Mouse (Mus musculus) intestine, postnatal 0 days (tissue): ENCODE data around the gene Sec24a. TPM values are rescaled to one million over a fixed set of nuclear protein-coding genes. Genes with fewer than 3 reads are reported as not detected.

Experiments
- ATAC-seq: fragments of 200-750 bp; cut with Nextera tagmentation; 2 replicates; pipeline ENCODE4 v1.8.0; 2017; ENCODE audit warnings: mild to moderate bottlenecking, moderate TSS enrichment, moderate library complexity
- H3K27ac ChIP-seq: fragments of 300-500 bp; sonication (generic); 2 replicates; pipeline ENCODE4 v1.5.1; 2014; ENCODE audit warnings: mild to moderate bottlenecking, low read depth, low read length, moderate library complexity
- H3K27me3 ChIP-seq: fragments of 300-500 bp; sonication (generic); replicated peaks from 2 replicates; pipeline ENCODE4 v1.6.1; 2014; ENCODE audit warnings: low read length, mixed read lengths; ENCODE audit not compliant: control insufficient read depth, insufficient read depth
- H3K36me3 ChIP-seq: fragments of 300-500 bp; sonication (generic); 2 replicates; pipeline ENCODE4 v1.6.1; 2014; ENCODE audit warnings: mild to moderate bottlenecking, moderate library complexity; ENCODE audit not compliant: control insufficient read depth, insufficient read depth
- H3K4me1 ChIP-seq: fragments of 300-500 bp; sonication (generic); replicated peaks from 2 replicates; pipeline ENCODE4 v1.6.1; 2014; ENCODE audit warnings: antibody characterized with exemption, low read length, mixed read lengths; ENCODE audit not compliant: control insufficient read depth, insufficient read depth
- H3K4me2 ChIP-seq: fragments of 300-500 bp; sonication (generic); replicated peaks from 2 replicates; pipeline ENCODE4 v1.6.1; 2014; ENCODE audit warnings: low read depth, mild to moderate bottlenecking, moderate library complexity
- H3K4me3 ChIP-seq: fragments of 300-500 bp; sonication (generic); 2 replicates; pipeline ENCODE4 v1.5.1; 2014; ENCODE audit warnings: low read depth, low read length
- H3K9ac ChIP-seq: fragments of 300-500 bp; sonication (generic); 2 replicates; pipeline ENCODE4 v1.6.1; 2014; ENCODE audit warnings: mild to moderate bottlenecking, low read depth, low read length
- H3K9me3 ChIP-seq: fragments of 300-500 bp; sonication (generic); 2 replicates; pipeline ENCODE4 v1.6.1; 2016; ENCODE audit warnings: mixed run types; ENCODE audit not compliant: control insufficient read depth
- CTCF ChIP-seq: sonication (generic); IDR thresholded peaks from 2 replicates; pipeline ENCODE4 v1.5.1; 2016; ENCODE audit warnings: low read depth, mild to moderate bottlenecking, control low read depth, antibody characterized with exemption, moderate library complexity
- WGBS: fragments of 180-500 bp; shearing (Covaris S2); extraction: QIAGEN DNeasy Blood & Tissue Kit; methylation state at CpG from one replicate; pipeline ENCODE4 v1.1.7; 2014; 5-methylcytosine and 5-hydroxymethylcytosine counted together
- polyA plus RNA-seq: library from polyadenylated mRNA; unstranded; fragments of >200 nt; fragmentation: Nextera tagmentation; extraction: Ambion mirVana; gene quantifications from 2 replicates; pipeline ENCODE4 v1.2.1, GENCODE M21; 2015

Gene Sec24a
- polyA plus RNA-seq, 1 experiment from 2014 or later: 47.1 TPM

DNA sequence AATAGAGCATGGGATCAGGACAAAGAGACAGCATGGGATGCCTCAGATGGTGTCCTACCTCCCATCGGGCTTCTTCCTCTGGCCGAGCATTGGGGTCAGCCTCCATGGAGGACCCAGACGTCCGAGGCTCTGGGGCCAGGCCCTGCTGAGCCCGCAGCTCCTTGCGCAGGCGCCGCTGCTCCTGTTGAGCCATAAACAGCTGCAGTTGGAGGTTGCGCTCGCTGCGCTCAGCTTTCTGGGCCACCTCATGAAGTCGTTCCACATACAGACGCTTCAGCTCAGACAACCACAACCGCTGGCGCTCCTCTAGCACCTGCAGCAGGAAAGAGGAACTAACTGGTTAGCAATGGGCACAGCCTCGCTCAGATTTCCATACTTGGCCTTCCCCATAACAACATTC lies 119.2 kb downstream of the Sec24a start:
- peaks cover 21% of the 10 kb centered on the region for H3K36me3 ChIP-seq
- H3K27ac ChIP-seq: no peak overlapping the region
- H3K9ac ChIP-seq: no peak overlapping the region
- H3K4me2 ChIP-seq: no peak overlapping the region
- no peak overlapping the region for H3K4me3 ChIP-seq
- no peaks in the 10 kb centered on the region for H3K9me3 ChIP-seq
- H3K4me1 ChIP-seq: 0 out of 2 replicates have a peak, but pooled peaks cover 3% of the 10 kb centered on the region
- no peaks in the 10 kb centered on the region for H3K27me3 ChIP-seq
- no peak for TF ChIP-seq CTCF
- WGBS: 85% methylated on average over 16 of the region's 16 CpGs
- ATAC-seq: no peak

DNA sequence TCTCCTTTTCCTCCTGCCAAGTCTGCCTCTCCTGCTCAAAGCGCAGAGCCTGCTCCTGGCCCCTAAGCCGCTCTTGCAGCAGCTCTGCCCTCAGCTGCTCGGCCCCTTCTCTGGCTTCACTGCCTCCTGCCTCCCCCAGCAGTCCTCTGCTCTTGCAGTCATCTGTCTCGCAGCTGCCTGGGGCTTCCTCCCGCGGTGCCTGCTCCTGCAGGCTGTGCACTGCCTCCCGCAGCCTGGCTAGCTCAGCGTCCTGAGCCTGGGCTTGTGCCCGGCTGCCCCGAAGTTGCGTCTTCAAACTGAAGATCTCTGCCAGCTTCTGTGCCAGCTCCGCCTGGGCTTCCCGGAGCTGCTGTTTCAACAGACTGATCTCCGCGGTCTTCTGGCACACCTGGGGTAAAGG lies 119.7 kb downstream of the Sec24a start:
- H3K36me3 ChIP-seq: peaks cover 21% of the 10 kb centered on the region
- H3K9ac ChIP-seq: no peak overlapping the region
- ATAC-seq: no peak
- no peak overlapping the region for H3K27ac ChIP-seq
- no peaks in the 10 kb centered on the region for H3K9me3 ChIP-seq
- TF ChIP-seq CTCF: no peak
- H3K4me2 ChIP-seq: no peak overlapping the region
- no peak overlapping the region for H3K4me3 ChIP-seq
- 62% methylated on average over 15 of the region's 15 CpGs for WGBS
- H3K27me3 ChIP-seq: no peaks in the 10 kb centered on the region
- 0 out of 2 replicates have a peak, but pooled peaks cover 3% of the 10 kb centered on the region for H3K4me1 ChIP-seq

DNA sequence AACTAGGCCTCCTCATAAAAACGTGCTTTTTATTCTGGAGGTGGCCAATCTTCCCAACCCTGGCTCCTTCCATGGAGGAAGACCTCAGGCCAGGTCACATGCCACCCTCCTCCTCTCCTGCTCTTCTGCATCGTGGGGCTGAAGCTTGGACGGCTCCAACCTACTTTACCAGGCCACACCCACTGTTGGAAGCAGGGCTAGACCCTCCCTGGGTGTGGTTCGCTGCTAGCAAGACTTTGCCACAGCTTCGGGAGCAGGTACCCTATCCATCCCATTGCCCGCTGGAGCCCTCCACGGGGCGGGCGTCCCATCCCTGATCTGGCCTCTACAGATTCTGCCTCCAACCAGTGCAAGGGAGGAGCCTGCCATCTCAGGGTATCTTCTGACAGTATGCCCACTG lies 120.2 kb downstream of the Sec24a start:
- H3K4me2 ChIP-seq: no peak overlapping the region
- no peak overlapping the region for H3K4me3 ChIP-seq
- no peak for ATAC-seq
- peaks cover 21% of the 10 kb centered on the region for H3K36me3 ChIP-seq
- H3K9ac ChIP-seq: no peak overlapping the region
- H3K27me3 ChIP-seq: no peaks in the 10 kb centered on the region
- H3K4me1 ChIP-seq: 0 out of 2 replicates have a peak, but pooled peaks cover 3% of the 10 kb centered on the region
- no peak overlapping the region for H3K27ac ChIP-seq
- 62% methylated on average over 9 of the region's 9 CpGs for WGBS
- H3K9me3 ChIP-seq: no peaks in the 10 kb centered on the region
- TF ChIP-seq CTCF: no peak

Other genes starting within 250 kb of the Sec24a start
- gene Phykpl, start 178.9 kb downstream of the Sec24a start, polyA plus RNA-seq: 22.7 and 24.2 TPM in 2 replicates
- 181 and 191 TPM in 2 replicates for gene Hnrnpab, start 156.8 kb downstream of the Sec24a start, polyA plus RNA-seq
- gene Nhp2, start 143.9 kb downstream of the Sec24a start, polyA plus RNA-seq: 98.2 and 101 TPM in 2 replicates
- gene Rmnd5b, start 127.7 kb downstream of the Sec24a start, polyA plus RNA-seq: 32.4 and 34.2 TPM in 2 replicates
- 8.5 and 8.8 TPM in 2 replicates for gene N4bp3, start 112.8 kb downstream of the Sec24a start, polyA plus RNA-seq
- gene D930048N14Rik, start 112.7 kb downstream of the Sec24a start, polyA plus RNA-seq: 1.1 and 1.3 TPM in 2 replicates
- 110 and 113 TPM in 2 replicates for gene 0610009B22Rik, start 74.8 kb downstream of the Sec24a start, polyA plus RNA-seq
- gene Sar1b, start 53 bp upstream of the Sec24a start, polyA plus RNA-seq: 442 and 470 TPM in 2 replicates
- gene Jade2, start 94.0 kb upstream of the Sec24a start, polyA plus RNA-seq: 1.7 and 2.1 TPM in 2 replicates
- gene Cdkn2aipnl, start 204.0 kb upstream of the Sec24a start, polyA plus RNA-seq: 49.0 and 49.8 TPM in 2 replicates
- gene Ube2b, start 237.1 kb upstream of the Sec24a start, polyA plus RNA-seq: 212 and 223 TPM in 2 replicates
- 4.6 and 5.0 TPM in 2 replicates for gene Cdkl3, start 240.6 kb upstream of the Sec24a start, polyA plus RNA-seq